Mouse (Mus musculus) urinary bladder, adult 2 months (tissue): ENCODE measurements around the gene Hyal3. TPM values are rescaled to one million over a fixed set of nuclear protein-coding genes. Genes with fewer than 3 reads are reported as not detected.

ENCODE experiments used
- DNase-seq: peaks from one replicate; pipeline ENCODE4 v3.0.0; 2022; ENCODE audit warnings: low spot score
- polyA plus RNA-seq: library from polyadenylated mRNA; depleted of rRNA; stranded (reverse); fragments of >200 nt; gene quantifications from 2 replicates; pipeline ENCODE4 v1.2.3, GENCODE M21; 2012

Gene Hyal3
- polyA plus RNA-seq, 1 experiment: 0.50 TPM

GRCm38 (mm10) chr9:107617461-107617860 is 36.8 kb downstream of the Hyal3 start:
- DNase-seq: no peak

- DNase-seq: no peak
Measured at GRCm38 (mm10) chr9:107618098-107618497, 37.5 kb downstream of the Hyal3 start.

- no peak for DNase-seq
Measured at GRCm38 (mm10) chr9:107618778-107619545, 38.3 kb downstream of the Hyal3 start.

- DNase-seq: no peak
Measured at GRCm38 (mm10) chr9:107619546-107619879, 38.9 kb downstream of the Hyal3 start.

GRCm38 (mm10) chr9:107620954-107621353 is 40.3 kb downstream of the Hyal3 start:
- no peak for DNase-seq

GRCm38 (mm10) chr9:107624539-107624938 is 43.9 kb downstream of the Hyal3 start:
- DNase-seq: no peak

GRCm38 (mm10) chr9:107624951-107625350 is 44.3 kb downstream of the Hyal3 start:
- DNase-seq: no peak

- DNase-seq: no peak
Measured at GRCm38 (mm10) chr9:107625351-107626128, 44.9 kb downstream of the Hyal3 start.

- DNase-seq: no peak
Measured at GRCm38 (mm10) chr9:107626158-107626843, 45.7 kb downstream of the Hyal3 start.

- DNase-seq: no peak
Measured at GRCm38 (mm10) chr9:107626844-107627277, 46.2 kb downstream of the Hyal3 start.

- no peak for DNase-seq
Measured at GRCm38 (mm10) chr9:107627387-107628255, 47.0 kb downstream of the Hyal3 start.

- no peak for DNase-seq
Measured at GRCm38 (mm10) chr9:107628721-107629410, 48.2 kb downstream of the Hyal3 start.

- DNase-seq: no peak
Measured at GRCm38 (mm10) chr9:107629411-107629730, 48.8 kb downstream of the Hyal3 start.

- DNase-seq: no peak
Measured at GRCm38 (mm10) chr9:107629901-107630425, 49.3 kb downstream of the Hyal3 start.

GRCm38 (mm10) chr9:107630576-107630975 is 50.0 kb downstream of the Hyal3 start:
- no peak for DNase-seq

- no peak for DNase-seq
Measured at GRCm38 (mm10) chr9:107631311-107631826, 50.8 kb downstream of the Hyal3 start.

- DNase-seq: no peak
Measured at GRCm38 (mm10) chr9:107631861-107632260, 51.2 kb downstream of the Hyal3 start.

GRCm38 (mm10) chr9:107632478-107632877 is 51.9 kb downstream of the Hyal3 start:
- no peak for DNase-seq

GRCm38 (mm10) chr9:107633091-107633660 is 52.6 kb downstream of the Hyal3 start:
- DNase-seq: peak; percentile 71
